Mouse (Mus musculus) embryo, embryonic 10 days (tissue): ENCODE results near the gene Mecom.
A peak's percentile ranks its signal among the peaks of the same experiment; 100 is the strongest.

ENCODE experiments used
- DNase-seq: peaks from one replicate; pipeline ENCODE4 v3.0.0-alpha.2; 2015; ENCODE audit warnings: low spot score

Mecom gene

GRCm38 (mm10) chr3:30207431-30207830 is 340.4 kb downstream of the Mecom start:
- DNase-seq, result peak; percentile 68

- no peak for DNase-seq
Observed at GRCm38 (mm10) chr3:30206123-30206522, 341.7 kb downstream of the Mecom start.

GRCm38 (mm10) chr3:30203764-30204163 is 344.0 kb downstream of the Mecom start:
- no peak for DNase-seq

GRCm38 (mm10) chr3:30198854-30199253 is 349.0 kb downstream of the Mecom start:
- no peak for DNase-seq

GRCm38 (mm10) chr3:30198227-30198626 is 349.6 kb downstream of the Mecom start:
- no peak for DNase-seq

- DNase-seq, result no peak
Observed at GRCm38 (mm10) chr3:30195186-30195585, 352.6 kb downstream of the Mecom start.

GRCm38 (mm10) chr3:30192294-30193007 is 355.4 kb downstream of the Mecom start:
- peak; percentile 79 for DNase-seq

GRCm38 (mm10) chr3:30189325-30189724 is 358.5 kb downstream of the Mecom start:
- no peak for DNase-seq

- no peak for DNase-seq
Observed at GRCm38 (mm10) chr3:30187812-30188469, 359.9 kb downstream of the Mecom start.

- no peak for DNase-seq
Observed at GRCm38 (mm10) chr3:30181807-30182481, 365.9 kb downstream of the Mecom start.

GRCm38 (mm10) chr3:30176615-30177014 is 371.2 kb downstream of the Mecom start:
- DNase-seq, result no peak

- no peak for DNase-seq
Observed at GRCm38 (mm10) chr3:30173812-30174211, 374.0 kb downstream of the Mecom start.

GRCm38 (mm10) chr3:30168396-30169186 is 379.2 kb downstream of the Mecom start:
- DNase-seq, result no peak

- DNase-seq, result no peak
Observed at GRCm38 (mm10) chr3:30167027-30167426, 380.8 kb downstream of the Mecom start.

GRCm38 (mm10) chr3:30164834-30165233 is 383.0 kb downstream of the Mecom start:
- no peak for DNase-seq

- no peak for DNase-seq
Observed at GRCm38 (mm10) chr3:30163390-30163789, 384.4 kb downstream of the Mecom start.

GRCm38 (mm10) chr3:30160961-30161670 is 386.7 kb downstream of the Mecom start:
- DNase-seq, result no peak

GRCm38 (mm10) chr3:30160346-30160745 is 387.5 kb downstream of the Mecom start:
- no peak for DNase-seq

- peak; percentile 31 for DNase-seq
Observed at GRCm38 (mm10) chr3:30157128-30157670, 390.6 kb downstream of the Mecom start.

- no peak for DNase-seq
Observed at GRCm38 (mm10) chr3:30154390-30154789, 393.4 kb downstream of the Mecom start.

- no peak for DNase-seq
Observed at GRCm38 (mm10) chr3:30153923-30154331, 393.9 kb downstream of the Mecom start.
